Mouse (Mus musculus) liver, postnatal 0 days (tissue): ENCODE results near the gene Prtn3.

Experiments used
- CTCF ChIP-seq: sonication (generic); IDR thresholded peaks from 2 replicates; pipeline ENCODE4 v1.5.1; 2016; ENCODE audit warnings: antibody characterized with exemption, low read depth
- EP300 ChIP-seq: IDR thresholded peaks from 2 replicates; pipeline ENCODE4 v1.6.1; 2016; ENCODE audit warnings: antibody characterized with exemption, low read depth, mild to moderate bottlenecking

GRCm38 (mm10) chr10:79932736-79933135 lies 58.5 kb downstream of the Prtn3 start:
- TF ChIP-seq CTCF (no peak), EP300 (no peak)
